Mouse (Mus musculus) layer of hippocampus, postnatal 14 days (tissue): ENCODE data around the gene Med14. TPM values are rescaled to one million over a fixed set of nuclear protein-coding genes. Genes with fewer than 3 reads are reported as not detected.

ENCODE experiments used
- DNase-seq, 2 experiments: peaks; one replicate each; pipeline ENCODE4 v3.0.0; 2021 to 2022; ENCODE audit warnings: low spot score in 2 of 2, mixed read lengths in 1 of 2
- long read RNA-seq, 2 experiments: library from polyadenylated mRNA; stranded (forward); transcript quantifications; one replicate each; pipeline ENCODE4 v2.0.0; 2021
- total RNA-seq, 2 experiments: library from RNA; stranded (reverse); gene quantifications; 2 replicates each; pipeline ENCODE4 v1.2.3; 2021

The Med14 gene
- total RNA-seq, result 10 to 100 TPM; 69.0 to 79.3 TPM
- long read RNA-seq, experiment 1, full-length matches to known transcripts, result 2 of 31 reads
- long read RNA-seq, experiment 1, partial matches to known transcripts, result 9 of 31 reads
- long read RNA-seq, experiment 1, other reads (novel, unspliced or antisense), result 20 of 31 reads
- long read RNA-seq, experiment 2, partial matches to known transcripts, result 19 of 26 reads
- long read RNA-seq, experiment 2, other reads (novel, unspliced or antisense), result 6 of 26 reads

GRCm38 (mm10) chrX:12761626-12762333 is at the start of gene Med14:
Gene Med14, minus strand, starts transcription at chrX:12762073.
- DNase-seq, result peak; percentile 78 to 82

DNA sequence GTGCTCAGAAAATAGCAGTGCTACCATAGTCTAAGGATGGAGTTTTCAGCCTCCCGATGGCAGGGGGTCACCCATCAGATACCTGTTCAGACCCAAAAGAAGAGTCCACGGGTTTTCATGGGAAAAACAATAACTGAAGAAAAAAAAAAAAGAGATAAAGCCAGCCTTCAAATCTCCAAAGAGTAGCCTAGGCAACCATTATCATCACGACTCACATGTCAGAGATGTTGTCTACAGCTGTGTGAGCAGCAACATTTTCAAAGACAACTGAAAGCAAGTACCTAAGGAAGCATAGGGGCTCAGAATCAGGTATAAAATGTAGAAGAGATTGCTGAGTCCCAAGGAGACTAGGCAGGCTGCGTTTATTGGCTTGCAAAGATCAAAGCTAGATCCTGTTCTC is 38.7 kb upstream of the Med14 start:
- no peak for DNase-seq

DNA sequence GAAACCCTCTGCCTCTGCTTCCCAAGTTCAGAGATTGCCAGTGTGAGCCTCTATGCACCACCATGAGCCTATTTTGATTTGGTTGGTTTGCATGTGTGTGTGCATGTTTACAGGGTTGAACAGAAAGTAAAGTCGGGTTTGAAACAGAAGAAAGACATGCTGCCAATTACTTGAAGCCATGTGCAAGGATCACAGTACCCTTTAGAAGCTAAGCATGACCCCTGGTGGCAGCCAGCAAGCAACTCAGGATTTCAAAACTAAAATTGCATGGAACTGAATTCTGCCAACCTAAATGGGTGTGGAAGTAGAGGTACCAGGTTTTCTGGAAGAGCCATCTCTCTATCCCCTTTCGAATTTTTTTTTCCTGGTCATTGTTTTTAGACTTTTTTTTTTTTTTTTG is 33.0 kb upstream of the Med14 start:
- DNase-seq, result no peak

GRCm38 (mm10) chrX:12791674-12792340 is 29.9 kb upstream of the Med14 start:
- DNase-seq, result peak; percentile 7 to 15

- no peak for DNase-seq
These were observed 11.4 kb upstream of the Med14 start for GRCm38 (mm10) chrX:12773236-12773635.

DNA sequence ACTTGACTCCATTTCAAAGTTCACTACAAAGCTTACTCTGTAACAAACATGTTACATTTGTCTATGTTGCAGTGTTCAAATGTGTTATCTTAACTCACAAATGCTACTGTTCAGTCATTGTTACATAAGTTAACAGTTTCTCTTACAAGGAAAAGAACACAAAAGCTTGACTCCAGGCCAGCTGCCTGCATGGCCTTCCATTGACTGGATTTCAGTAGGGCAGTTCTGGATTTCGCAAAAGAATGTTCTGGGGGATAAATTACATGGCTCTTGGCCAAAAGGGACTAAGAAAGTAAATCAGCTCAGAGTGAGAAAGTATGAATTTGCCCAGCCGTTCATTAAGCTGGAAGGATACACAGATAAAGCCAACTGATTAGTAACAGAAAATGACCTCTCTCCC is 9.7 kb upstream of the Med14 start:
- no peak for DNase-seq

DNA sequence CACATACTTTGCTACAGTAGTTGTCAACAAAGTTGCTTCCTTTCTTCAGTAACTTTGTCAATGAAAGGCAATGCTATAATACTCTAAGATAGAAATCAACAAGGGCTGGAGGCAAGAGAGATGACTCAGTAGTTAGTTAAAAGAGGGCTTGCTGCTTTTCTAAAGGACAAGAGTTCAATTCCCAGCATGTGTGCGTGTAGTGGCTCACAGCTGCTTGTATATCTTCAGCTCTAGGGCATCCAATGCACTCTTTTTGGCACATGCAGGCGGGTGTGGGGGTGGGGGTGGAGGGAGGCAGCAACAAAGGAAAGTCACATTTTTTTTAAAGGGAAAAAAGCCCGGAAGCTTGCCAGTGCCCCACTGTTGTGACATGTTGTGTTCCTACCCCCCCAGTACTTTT is 6.7 kb upstream of the Med14 start:
- no peak for DNase-seq

GRCm38 (mm10) chrX:12766846-12767564 is 5.1 kb upstream of the Med14 start:
- no peak for DNase-seq

- no peak for DNase-seq
These were observed 1.4 kb upstream of the Med14 start for GRCm38 (mm10) chrX:12763127-12763834.

- DNase-seq, result no peak
These were observed 657 bp upstream of the Med14 start for GRCm38 (mm10) chrX:12762334-12763126.

GRCm38 (mm10) chrX:12761259-12761625 is 631 bp downstream of the Med14 start:
- DNase-seq, result no peak

DNA sequence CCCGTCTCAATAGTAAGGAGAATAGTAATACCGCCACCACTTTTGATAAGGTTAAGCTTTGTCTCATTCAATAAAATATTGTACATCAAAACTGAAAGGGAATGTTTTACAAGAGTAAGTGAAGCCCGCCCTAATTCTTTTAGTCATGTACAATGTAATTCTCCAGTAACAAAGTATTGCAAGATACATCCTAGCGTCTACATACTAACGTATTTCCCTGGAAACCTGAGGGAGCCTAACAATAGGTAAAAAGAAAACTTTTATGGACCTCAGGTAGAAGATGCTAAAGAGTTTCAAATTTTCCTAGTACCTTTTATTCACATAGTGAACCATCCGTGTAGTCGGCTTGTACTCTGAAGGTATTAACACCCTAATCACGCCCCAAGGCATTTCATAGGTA is 1.4 kb downstream of the Med14 start:
- no peak for DNase-seq

DNA sequence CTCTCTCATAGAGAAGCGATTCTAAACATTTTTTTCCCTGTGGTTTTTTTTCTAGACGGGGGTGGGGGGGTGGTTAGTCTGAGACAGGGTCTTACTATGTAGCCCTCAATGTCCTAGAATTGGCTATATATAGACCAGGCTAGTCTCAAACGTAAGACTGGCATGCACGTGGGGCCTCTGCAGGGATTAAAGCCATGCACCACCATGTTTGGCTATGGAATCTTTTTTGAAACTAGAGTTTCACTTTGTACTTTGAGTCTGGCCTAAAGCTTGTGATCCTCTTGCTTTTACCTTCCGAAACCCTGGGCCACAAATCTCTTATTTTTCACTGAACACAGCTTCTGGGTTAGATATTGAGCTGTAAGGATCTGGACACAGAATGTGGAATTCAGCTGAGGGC is 2.2 kb downstream of the Med14 start:
- DNase-seq, result no peak

GRCm38 (mm10) chrX:12747886-12748285 is 14.0 kb downstream of the Med14 start:
- no peak for DNase-seq

- DNase-seq, result no peak
These were observed 15.1 kb downstream of the Med14 start for GRCm38 (mm10) chrX:12746729-12747128.

GRCm38 (mm10) chrX:12740396-12740795 is 21.5 kb downstream of the Med14 start:
- no peak for DNase-seq

DNA sequence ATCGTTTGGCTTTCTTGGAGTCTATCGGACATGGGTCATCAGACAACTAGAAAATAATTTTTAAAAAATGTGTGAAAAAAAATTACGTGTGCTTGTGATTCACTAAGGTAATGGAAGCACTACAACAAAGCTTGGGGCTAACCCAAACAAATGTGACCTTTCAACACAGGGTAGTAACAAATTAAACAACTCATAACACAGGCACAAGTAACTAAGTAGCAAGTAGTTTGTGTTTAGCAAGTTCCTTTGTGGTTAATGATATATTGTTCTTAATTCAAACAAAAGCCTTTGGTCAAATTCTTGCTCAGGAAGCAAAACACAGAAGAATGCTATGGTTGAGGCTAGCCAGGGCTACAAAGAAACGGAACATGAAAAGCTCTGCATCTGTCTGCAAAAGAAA is 45.8 kb downstream of the Med14 start:
- no peak for DNase-seq

- no peak for DNase-seq
These were observed 48.1 kb downstream of the Med14 start for GRCm38 (mm10) chrX:12713796-12714195.

GRCm38 (mm10) chrX:12686910-12687309 is 75.0 kb downstream of the Med14 start:
- DNase-seq, result no peak

DNA sequence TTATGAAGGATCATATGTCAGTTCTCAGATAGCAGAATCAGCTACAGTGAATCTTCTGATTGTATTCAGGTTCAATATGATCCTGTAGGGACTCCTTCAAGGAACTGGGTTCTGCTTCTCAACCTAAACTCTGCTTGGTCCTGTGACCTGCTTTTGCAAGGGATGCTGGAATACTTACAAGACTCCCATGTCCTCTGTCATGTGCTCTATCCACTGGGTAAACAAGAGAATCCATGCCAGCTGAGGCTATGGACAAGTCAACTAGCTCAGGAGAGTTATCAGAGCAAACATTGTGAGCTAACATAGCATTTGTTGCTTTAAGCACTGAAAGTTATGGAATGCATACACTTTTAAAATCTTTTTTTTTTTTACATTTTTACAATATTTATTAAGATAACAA is 75.8 kb downstream of the Med14 start:
- DNase-seq, result no peak
